ENCODE assay signal across 9 mouse cellular contexts in genomic region chr6:136848399-136848798, GRCm38 (mm10). TPM values are rescaled to one million over a fixed set of nuclear protein-coding genes. Genes with fewer than 3 reads are reported as not detected.
"Had no signal": no experiment of that assay in that cellular context is flagged by ENCODE, and none has a peak within 500 bp of the region (broad histone marks: within the 10 kb centered on the region; RNA-seq: fewer than 3 reads in every experiment).

No protein-coding gene starts in this region.

- DNase-seq: layer of hippocampus, adult 9-11 months; layer of hippocampus, postnatal 36 days had no signal

- H3K9ac ChIP-seq: limb, embryonic 13.5 days; neural tube, embryonic 15.5 days had no signal

- H3K27me3 ChIP-seq: limb, embryonic 13.5 days; neural tube, embryonic 15.5 days had no signal

- H3K9me3 ChIP-seq: limb, embryonic 13.5 days; midbrain, embryonic 10.5 days; neural tube, embryonic 15.5 days had no signal

- H3K4me3 ChIP-seq: limb, embryonic 13.5 days; midbrain, embryonic 10.5 days; myocyte; neural tube, embryonic 15.5 days had no signal

- H3K4me2 ChIP-seq: limb, embryonic 13.5 days; neural tube, embryonic 15.5 days had no signal

- H3K36me3 ChIP-seq: limb, embryonic 13.5 days; midbrain, embryonic 10.5 days; neural tube, embryonic 15.5 days had no signal

- H3K27ac ChIP-seq: limb, embryonic 13.5 days; midbrain, embryonic 10.5 days; neural tube, embryonic 15.5 days had no signal

RNA-seq across cellular contexts. Expression of gene Art4, which starts 9.1 kb away (rescaled TPM):
- total RNA-seq: layer of hippocampus, adult 18-20 months; layer of hippocampus, postnatal 36 days; left cerebral cortex, postnatal 4 days had no signal
- polyA plus RNA-seq: midbrain, embryonic 14.5 days; myocyte had no signal

RNA-seq across cellular contexts. Expression of gene Smco3, which starts 13.1 kb away (rescaled TPM):
- polyA plus RNA-seq: midbrain, embryonic 10.5 days had no signal
